Mouse (Mus musculus): ENCODE results near the gene Rpsa. TPM values are rescaled to one million over a fixed set of nuclear protein-coding genes. Genes with fewer than 3 reads are reported as not detected.

The Rpsa gene
- polyA plus RNA-seq, 1 experiment from 2014 or later = 879 TPM

GRCm38 (mm10) chr9:120110211-120111018, 17.1 kb upstream of the Rpsa start, which contains the start of gene Slc25a38:
Gene Slc25a38, plus strand, starts transcription at chr9:120110374.
- Histone ChIP-seq H3K4me1 (ENCODE audit: control insufficient read depth, insufficient read depth, low read length) (peaks cover 8% of the 10 kb centered on the region), H3K9ac (ENCODE audit: low read depth, low read length) (peak within 1 kb of the TSS; percentile 78), H3K27ac (ENCODE audit: low read length) (peak within 1 kb of the TSS; percentile 95), H3K4me3 (ENCODE audit: low read depth, low read length) (peak within 1 kb of the TSS; percentile 77), H3K36me3 (ENCODE audit: control insufficient read depth, insufficient read depth, low read length) (no peaks in the 10 kb centered on the region), H3K4me2 (ENCODE audit: low read length) (peak within 1 kb of the TSS; percentile 61), H3K27me3 (ENCODE audit: control insufficient read depth, insufficient read depth, low read depth, low read length) (no peaks in the 10 kb centered on the region), H3K9me3 (replicated peaks; ENCODE audit: control insufficient read depth, low read length, poor library complexity, severe bottlenecking) (no peaks in the 10 kb centered on the region)
- ATAC-seq = peak; percentile 98
- WGBS = 1% methylated on average over 61 of the region's 62 CpGs

GRCm38 (mm10) chr9:120111156-120111945, 16.1 kb upstream of the Rpsa start:
- Histone ChIP-seq H3K27me3 (ENCODE audit: control insufficient read depth, insufficient read depth, low read depth, low read length) (no peaks in the 10 kb centered on the region), H3K36me3 (ENCODE audit: control insufficient read depth, insufficient read depth, low read length) (no peaks in the 10 kb centered on the region), H3K4me2 (ENCODE audit: low read length) (peak overlapping the region; percentile 61), H3K9ac (ENCODE audit: low read depth, low read length) (peak overlapping the region; percentile 78), H3K4me3 (ENCODE audit: low read depth, low read length) (peak overlapping the region; percentile 77), H3K9me3 (replicated peaks; ENCODE audit: control insufficient read depth, low read length, poor library complexity, severe bottlenecking) (no peaks in the 10 kb centered on the region), H3K4me1 (ENCODE audit: control insufficient read depth, insufficient read depth, low read length) (peaks cover 8% of the 10 kb centered on the region), H3K27ac (ENCODE audit: low read length) (peak overlapping the region; percentile 95)
- ATAC-seq = no peak
- WGBS = 86% methylated on average over 15 of the region's 15 CpGs

- Histone ChIP-seq H3K9me3 (replicated peaks; ENCODE audit: control insufficient read depth, low read length, poor library complexity, severe bottlenecking) (no peaks in the 10 kb centered on the region), H3K4me1 (ENCODE audit: control insufficient read depth, insufficient read depth, low read length) (peaks cover 8% of the 10 kb centered on the region), H3K4me2 (ENCODE audit: low read length) (no peak overlapping the region), H3K27me3 (ENCODE audit: control insufficient read depth, insufficient read depth, low read depth, low read length) (no peaks in the 10 kb centered on the region), H3K27ac (ENCODE audit: low read length) (no peak overlapping the region), H3K4me3 (ENCODE audit: low read depth, low read length) (no peak overlapping the region), H3K36me3 (ENCODE audit: control insufficient read depth, insufficient read depth, low read length) (0 out of 2 replicates have a peak, but pooled peaks cover 2% of the 10 kb centered on the region), H3K9ac (ENCODE audit: low read depth, low read length) (no peak overlapping the region)
- 93% methylated on average over 6 of the region's 6 CpGs for WGBS
- ATAC-seq = no peak
Measured at GRCm38 (mm10) chr9:120112472-120112871, 15.0 kb upstream of the Rpsa start.

- no peak for ATAC-seq
- no peaks in the 10 kb centered on the region for H3K9me3 ChIP-seq (replicated peaks; ENCODE audit: control insufficient read depth, low read length, poor library complexity, severe bottlenecking)
- no peaks in the 10 kb centered on the region for H3K27me3 ChIP-seq (ENCODE audit: control insufficient read depth, insufficient read depth, low read depth, low read length)
- H3K27ac ChIP-seq (ENCODE audit: low read length) = no peak overlapping the region
- no peak overlapping the region for H3K4me2 ChIP-seq (ENCODE audit: low read length)
- WGBS = 94% methylated on average over 7 of the region's 7 CpGs
- H3K9ac ChIP-seq (ENCODE audit: low read depth, low read length) = no peak overlapping the region
- H3K4me3 ChIP-seq (ENCODE audit: low read depth, low read length) = no peak overlapping the region
- 0 out of 2 replicates have a peak, but pooled peaks cover 4% of the 10 kb centered on the region for H3K36me3 ChIP-seq (ENCODE audit: control insufficient read depth, insufficient read depth, low read length)
- peaks cover 8% of the 10 kb centered on the region for H3K4me1 ChIP-seq (ENCODE audit: control insufficient read depth, insufficient read depth, low read length)
Measured at GRCm38 (mm10) chr9:120113456-120113855, 14.0 kb upstream of the Rpsa start.

GRCm38 (mm10) chr9:120114051-120114788, 13.3 kb upstream of the Rpsa start:
- Histone ChIP-seq H3K4me3 (ENCODE audit: low read depth, low read length) (no peak overlapping the region), H3K36me3 (ENCODE audit: control insufficient read depth, insufficient read depth, low read length) (peaks cover 5% of the 10 kb centered on the region; the same call in 1 of the 2 replicates), H3K4me1 (ENCODE audit: control insufficient read depth, insufficient read depth, low read length) (peaks cover 8% of the 10 kb centered on the region), H3K9me3 (replicated peaks; ENCODE audit: control insufficient read depth, low read length, poor library complexity, severe bottlenecking) (no peaks in the 10 kb centered on the region), H3K9ac (ENCODE audit: low read depth, low read length) (no peak overlapping the region), H3K4me2 (ENCODE audit: low read length) (no peak overlapping the region), H3K27me3 (ENCODE audit: control insufficient read depth, insufficient read depth, low read depth, low read length) (no peaks in the 10 kb centered on the region), H3K27ac (ENCODE audit: low read length) (no peak overlapping the region)
- ATAC-seq = no peak
- 88% methylated on average over 17 of the region's 17 CpGs for WGBS

- Histone ChIP-seq H3K9me3 (replicated peaks; ENCODE audit: control insufficient read depth, low read length, poor library complexity, severe bottlenecking) (no peaks in the 10 kb centered on the region), H3K4me2 (ENCODE audit: low read length) (no peak overlapping the region), H3K4me3 (ENCODE audit: low read depth, low read length) (no peak overlapping the region), H3K36me3 (ENCODE audit: control insufficient read depth, insufficient read depth, low read length) (peaks cover 11% of the 10 kb centered on the region; the same call in 1 of the 2 replicates), H3K4me1 (ENCODE audit: control insufficient read depth, insufficient read depth, low read length) (peaks cover 8% of the 10 kb centered on the region), H3K27me3 (ENCODE audit: control insufficient read depth, insufficient read depth, low read depth, low read length) (no peaks in the 10 kb centered on the region), H3K27ac (ENCODE audit: low read length) (no peak overlapping the region), H3K9ac (ENCODE audit: low read depth, low read length) (no peak overlapping the region)
- ATAC-seq = no peak
- 100% methylated on average over 2 of the region's 2 CpGs for WGBS
Measured at GRCm38 (mm10) chr9:120114789-120115151, 12.7 kb upstream of the Rpsa start.

GRCm38 (mm10) chr9:120115580-120115979, 11.9 kb upstream of the Rpsa start:
- no peak overlapping the region for H3K9ac ChIP-seq (ENCODE audit: low read depth, low read length)
- H3K4me3 ChIP-seq (ENCODE audit: low read depth, low read length) = no peak overlapping the region
- ATAC-seq = no peak
- H3K27ac ChIP-seq (ENCODE audit: low read length) = no peak overlapping the region
- H3K4me1 ChIP-seq (ENCODE audit: control insufficient read depth, insufficient read depth, low read length) = peaks cover 8% of the 10 kb centered on the region
- no peaks in the 10 kb centered on the region for H3K9me3 ChIP-seq (replicated peaks; ENCODE audit: control insufficient read depth, low read length, poor library complexity, severe bottlenecking)
- H3K36me3 ChIP-seq (ENCODE audit: control insufficient read depth, insufficient read depth, low read length) = peaks cover 16% of the 10 kb centered on the region
- WGBS = 80% methylated on average over 5 of the region's 5 CpGs
- H3K27me3 ChIP-seq (ENCODE audit: control insufficient read depth, insufficient read depth, low read depth, low read length) = no peaks in the 10 kb centered on the region
- H3K4me2 ChIP-seq (ENCODE audit: low read length) = no peak overlapping the region

GRCm38 (mm10) chr9:120116184-120116624, 11.3 kb upstream of the Rpsa start:
- WGBS = 89% methylated on average over 8 of the region's 8 CpGs
- H3K36me3 ChIP-seq (ENCODE audit: control insufficient read depth, insufficient read depth, low read length) = peaks cover 18% of the 10 kb centered on the region
- no peaks in the 10 kb centered on the region for H3K9me3 ChIP-seq (replicated peaks; ENCODE audit: control insufficient read depth, low read length, poor library complexity, severe bottlenecking)
- no peak for ATAC-seq
- H3K4me2 ChIP-seq (ENCODE audit: low read length) = no peak overlapping the region
- H3K9ac ChIP-seq (ENCODE audit: low read depth, low read length) = 0 out of 2 replicates have a peak overlapping the region, but pooled peaks have one; percentile 7
- H3K27ac ChIP-seq (ENCODE audit: low read length) = no peak overlapping the region
- no peaks in the 10 kb centered on the region for H3K27me3 ChIP-seq (ENCODE audit: control insufficient read depth, insufficient read depth, low read depth, low read length)
- H3K4me3 ChIP-seq (ENCODE audit: low read depth, low read length) = no peak overlapping the region
- H3K4me1 ChIP-seq (ENCODE audit: control insufficient read depth, insufficient read depth, low read length) = peaks cover 5% of the 10 kb centered on the region
